Mouse (Mus musculus): ENCODE measurements around the gene Ssh1. TPM values are rescaled to one million over a fixed set of nuclear protein-coding genes. Genes with fewer than 3 reads are reported as not detected.

Gene Ssh1
- polyA plus RNA-seq, 1 experiment from 2014 or later = 5.3 TPM

GRCm38 (mm10) chr5:113976597-113976996 lies 17.1 kb downstream of the Ssh1 start:
- Histone ChIP-seq H3K27ac (replicated peaks) (no peak overlapping the region), H3K9ac (ENCODE audit: low read length) (no peak overlapping the region), H3K4me2 (replicated peaks; ENCODE audit: low read depth) (no peak overlapping the region), H3K9me3 (ENCODE audit: control insufficient read depth, low read length) (no peaks in the 10 kb centered on the region), H3K4me3 (ENCODE audit: low read depth, low read length) (no peak overlapping the region), H3K36me3 (ENCODE audit: control insufficient read depth, insufficient read depth, low read length) (no peaks in the 10 kb centered on the region), H3K27me3 (ENCODE audit: control insufficient read depth, insufficient read depth, low read length) (no peaks in the 10 kb centered on the region), H3K4me1 (replicated peaks; ENCODE audit: control insufficient read depth, insufficient read depth) (peaks cover 13% of the 10 kb centered on the region)
- 67% methylated on average over 8 of the region's 8 CpGs for WGBS
- DNase-seq (ENCODE audit: low spot score) (no peak), ATAC-seq (ENCODE audit: low FRiP score, low TSS enrichment) (no peak)
- TF ChIP-seq EP300 (optimal IDR thresholded peaks at IDR 0.05) (no peak), CTCF (IDR thresholded peaks at IDR 0.05; ENCODE audit: low read depth) (no peak)

- no peaks in the 10 kb centered on the region for H3K9me3 ChIP-seq (ENCODE audit: control insufficient read depth, low read length)
- peak; percentile 83 for DNase-seq (ENCODE audit: low spot score)
Measured at GRCm38 (mm10) chr5:113975538-113976215, 18.0 kb downstream of the Ssh1 start.

GRCm38 (mm10) chr5:113974576-113974975 lies 19.1 kb downstream of the Ssh1 start:
- Histone ChIP-seq H3K27me3 (ENCODE audit: control insufficient read depth, insufficient read depth, low read length) (no peaks in the 10 kb centered on the region), H3K4me2 (replicated peaks; ENCODE audit: low read depth) (no peak overlapping the region), H3K4me3 (ENCODE audit: low read depth, low read length) (no peak overlapping the region), H3K9ac (ENCODE audit: low read length) (no peak overlapping the region), H3K36me3 (ENCODE audit: control insufficient read depth, insufficient read depth, low read length) (peaks cover 1% of the 10 kb centered on the region), H3K27ac (replicated peaks) (peak overlapping the region; percentile 67), H3K4me1 (replicated peaks; ENCODE audit: control insufficient read depth, insufficient read depth) (peaks cover 13% of the 10 kb centered on the region), H3K9me3 (ENCODE audit: control insufficient read depth, low read length) (no peaks in the 10 kb centered on the region)
- ATAC-seq (ENCODE audit: low FRiP score, low TSS enrichment) = no peak
- DNase-seq (ENCODE audit: low spot score) = no peak
- TF ChIP-seq CTCF (IDR thresholded peaks at IDR 0.05; ENCODE audit: low read depth) = no peak
- no peak for TF ChIP-seq EP300 (optimal IDR thresholded peaks at IDR 0.05)
- WGBS = 66% methylated on average over 15 of the region's 15 CpGs

More at GRCm38 (mm10) chr5:113975538-113976215, 18.0 kb downstream of the Ssh1 start:
- Histone ChIP-seq H3K4me3 (ENCODE audit: low read depth, low read length) (no peak overlapping the region), H3K27me3 (ENCODE audit: control insufficient read depth, insufficient read depth, low read length) (no peaks in the 10 kb centered on the region), H3K9ac (ENCODE audit: low read length) (no peak overlapping the region), H3K4me2 (replicated peaks; ENCODE audit: low read depth) (no peak overlapping the region), H3K36me3 (ENCODE audit: control insufficient read depth, insufficient read depth, low read length) (no peaks in the 10 kb centered on the region), H3K27ac (replicated peaks) (peak overlapping the region; percentile 67), H3K4me1 (replicated peaks; ENCODE audit: control insufficient read depth, insufficient read depth) (peaks cover 13% of the 10 kb centered on the region)
- TF ChIP-seq CTCF (IDR thresholded peaks at IDR 0.05; ENCODE audit: low read depth) = no peak
- no peak for TF ChIP-seq EP300 (optimal IDR thresholded peaks at IDR 0.05)
- WGBS = 49% methylated on average over 9 of the region's 9 CpGs
- ATAC-seq (ENCODE audit: low FRiP score, low TSS enrichment) = peak; percentile 89

- ATAC-seq (ENCODE audit: low FRiP score, low TSS enrichment) (no peak), DNase-seq (ENCODE audit: low spot score) (no peak)
- H3K9me3 ChIP-seq (ENCODE audit: control insufficient read depth, low read length) = no peaks in the 10 kb centered on the region
- peaks cover 13% of the 10 kb centered on the region for H3K4me1 ChIP-seq (replicated peaks; ENCODE audit: control insufficient read depth, insufficient read depth)
- H3K27ac ChIP-seq (replicated peaks) = peak overlapping the region; percentile 40; the same call in 1 of the 2 replicates
- no peak overlapping the region for H3K4me2 ChIP-seq (replicated peaks; ENCODE audit: low read depth)
- H3K9ac ChIP-seq (ENCODE audit: low read length) = no peak overlapping the region
- H3K4me3 ChIP-seq (ENCODE audit: low read depth, low read length) = no peak overlapping the region
- no peaks in the 10 kb centered on the region for H3K27me3 ChIP-seq (ENCODE audit: control insufficient read depth, insufficient read depth, low read length)
- TF ChIP-seq EP300 (optimal IDR thresholded peaks at IDR 0.05) (no peak), CTCF (IDR thresholded peaks at IDR 0.05; ENCODE audit: low read depth) (no peak)
- peaks cover 7% of the 10 kb centered on the region for H3K36me3 ChIP-seq (ENCODE audit: control insufficient read depth, insufficient read depth, low read length)
- WGBS = 86% methylated on average over 8 of the region's 8 CpGs
Measured at GRCm38 (mm10) chr5:113973790-113974189, 19.9 kb downstream of the Ssh1 start.

- H3K36me3 ChIP-seq (ENCODE audit: control insufficient read depth, insufficient read depth, low read length) = peaks cover 11% of the 10 kb centered on the region
- H3K27ac ChIP-seq (replicated peaks) = peak overlapping the region; percentile 84
- DNase-seq (ENCODE audit: low spot score) (peak; percentile 57), ATAC-seq (ENCODE audit: low FRiP score, low TSS enrichment) (peak; percentile 66)
- peak overlapping the region; percentile 27; the same call in 1 of the 2 replicates for H3K4me2 ChIP-seq (replicated peaks; ENCODE audit: low read depth)
- TF ChIP-seq CTCF (IDR thresholded peaks at IDR 0.05; ENCODE audit: low read depth) (no peak), EP300 (optimal IDR thresholded peaks at IDR 0.05) (no peak)
- no peaks in the 10 kb centered on the region for H3K27me3 ChIP-seq (ENCODE audit: control insufficient read depth, insufficient read depth, low read length)
- no peaks in the 10 kb centered on the region for H3K9me3 ChIP-seq (ENCODE audit: control insufficient read depth, low read length)
- 21% methylated on average over 18 of the region's 18 CpGs for WGBS
- peak overlapping the region; percentile 23; the same call in 1 of the 2 replicates for H3K9ac ChIP-seq (ENCODE audit: low read length)
- peaks cover 13% of the 10 kb centered on the region for H3K4me1 ChIP-seq (replicated peaks; ENCODE audit: control insufficient read depth, insufficient read depth)
- no peak overlapping the region for H3K4me3 ChIP-seq (ENCODE audit: low read depth, low read length)
Measured at GRCm38 (mm10) chr5:113972589-113973515, 20.8 kb downstream of the Ssh1 start.

Data from stomach, postnatal 0 days (tissue).